Mouse (Mus musculus): ENCODE data around the gene Zfp53. TPM values are rescaled to one million over a fixed set of nuclear protein-coding genes. Genes with fewer than 3 reads are reported as not detected.
A peak's percentile ranks its signal among the peaks of the same experiment; 100 is the strongest.
"Not testable (repeated sequence)": the region's sequence is repeated elsewhere in the genome, so short reads cannot be mapped to it uniquely, and the experiment has no call there.

Gene Zfp53
- total and polyA plus RNA-seq, 2 experiments from 2014 or later = 0.92 to 4.0 TPM

GRCm38 (mm10) chr17:21472653-21473307, 16.0 kb upstream of the Zfp53 start:
- TF ChIP-seq CTCF (IDR thresholded peaks at IDR 0.05; ENCODE audit: low read depth) (no peak), EP300 (IDR thresholded peaks at IDR 0.05; ENCODE audit: low read depth) (no peak)
- no peak overlapping the region for H3K27ac ChIP-seq (ENCODE audit: low read depth)
- ATAC-seq (ENCODE audit: insufficient read depth, low read depth) (no peak), DNase-seq (ENCODE audit: low spot score) (no peak)
- no peaks in the 10 kb centered on the region for H3K9me3 ChIP-seq (replicated peaks; ENCODE audit: control insufficient read depth, low read length)
- H3K4me1 ChIP-seq (ENCODE audit: control insufficient read depth, insufficient read depth) = no peaks in the 10 kb centered on the region; the same call in 1 of the 2 replicates
- no peak overlapping the region for H3K4me2 ChIP-seq (ENCODE audit: low read depth, low read length)
- no peaks in the 10 kb centered on the region for H3K36me3 ChIP-seq (replicated peaks; ENCODE audit: control insufficient read depth, insufficient read depth, low read length)
- no peak overlapping the region for H3K9ac ChIP-seq (replicated peaks; ENCODE audit: low read depth, low read length)
- H3K4me3 ChIP-seq (ENCODE audit: low read depth, low read length) = no peak overlapping the region
- H3K27me3 ChIP-seq (ENCODE audit: control insufficient read depth, insufficient read depth, low read length) = no peaks in the 10 kb centered on the region
- WGBS = 53% methylated on average over 2 of the region's 2 CpGs

- Histone ChIP-seq H3K27me3 (ENCODE audit: control insufficient read depth, insufficient read depth, low read length) (no peaks in the 10 kb centered on the region), H3K9me3 (replicated peaks; ENCODE audit: control insufficient read depth, low read length) (no peaks in the 10 kb centered on the region), H3K4me2 (ENCODE audit: low read depth, low read length) (no peak overlapping the region; the same call in 1 of the 2 replicates), H3K9ac (replicated peaks; ENCODE audit: low read depth, low read length) (no peak overlapping the region), H3K36me3 (replicated peaks; ENCODE audit: control insufficient read depth, insufficient read depth, low read length) (no peaks in the 10 kb centered on the region), H3K27ac (ENCODE audit: low read depth) (no peak overlapping the region), H3K4me3 (ENCODE audit: low read depth, low read length) (no peak overlapping the region), H3K4me1 (ENCODE audit: control insufficient read depth, insufficient read depth) (no peaks in the 10 kb centered on the region; the same call in 1 of the 2 replicates)
- peak; percentile 43 for DNase-seq (ENCODE audit: low spot score)
- 31% methylated on average over 14 of the region's 14 CpGs for WGBS
- TF ChIP-seq CTCF (IDR thresholded peaks at IDR 0.05; ENCODE audit: low read depth) = no peak
- TF ChIP-seq EP300 (IDR thresholded peaks at IDR 0.05; ENCODE audit: low read depth) = no peak
- ATAC-seq (ENCODE audit: insufficient read depth, low read depth) = peak; percentile 53; the same call in 1 of the 2 replicates
Observed at GRCm38 (mm10) chr17:21473362-21474190, 15.2 kb upstream of the Zfp53 start.

GRCm38 (mm10) chr17:21474729-21475128, 14.1 kb upstream of the Zfp53 start:
- H3K4me2 ChIP-seq (ENCODE audit: low read depth, low read length) = peak overlapping the region; percentile 37; the same call in 1 of the 2 replicates

GRCm38 (mm10) chr17:21475290-21475689, 13.5 kb upstream of the Zfp53 start:
- ATAC-seq (ENCODE audit: insufficient read depth, low read depth); H3K9ac ChIP-seq (replicated peaks; ENCODE audit: low read depth, low read length); H3K36me3 ChIP-seq (replicated peaks; ENCODE audit: control insufficient read depth, insufficient read depth, low read length); H3K4me3 ChIP-seq (ENCODE audit: low read depth, low read length); DNase-seq (ENCODE audit: low spot score); H3K27me3 ChIP-seq (ENCODE audit: control insufficient read depth, insufficient read depth, low read length); H3K4me1 ChIP-seq (ENCODE audit: control insufficient read depth, insufficient read depth); H3K9me3 ChIP-seq (replicated peaks; ENCODE audit: control insufficient read depth, low read length); H3K4me2 ChIP-seq (ENCODE audit: low read depth, low read length); H3K27ac ChIP-seq (ENCODE audit: low read depth): not testable (repeated sequence)
- 72% methylated on average over 1 of the region's 1 CpGs for WGBS

More at GRCm38 (mm10) chr17:21474729-21475128, 14.1 kb upstream of the Zfp53 start:
- Histone ChIP-seq H3K27ac (ENCODE audit: low read depth) (0 out of 2 replicates have a peak overlapping the region, but pooled peaks have one; percentile 48), H3K4me3 (ENCODE audit: low read depth, low read length) (peak overlapping the region; percentile 19; the same call in 1 of the 2 replicates)
- ATAC-seq (ENCODE audit: insufficient read depth, low read depth); H3K36me3 ChIP-seq (replicated peaks; ENCODE audit: control insufficient read depth, insufficient read depth, low read length); H3K4me1 ChIP-seq (ENCODE audit: control insufficient read depth, insufficient read depth); DNase-seq (ENCODE audit: low spot score); H3K27me3 ChIP-seq (ENCODE audit: control insufficient read depth, insufficient read depth, low read length); H3K9ac ChIP-seq (replicated peaks; ENCODE audit: low read depth, low read length); H3K9me3 ChIP-seq (replicated peaks; ENCODE audit: control insufficient read depth, low read length): not testable (repeated sequence)
- 0% methylated on average over 7 of the region's 10 CpGs for WGBS

GRCm38 (mm10) chr17:21476351-21476750, 12.4 kb upstream of the Zfp53 start:
- H3K9ac ChIP-seq (replicated peaks; ENCODE audit: low read depth, low read length); H3K27me3 ChIP-seq (ENCODE audit: control insufficient read depth, insufficient read depth, low read length); ATAC-seq (ENCODE audit: insufficient read depth, low read depth); H3K4me1 ChIP-seq (ENCODE audit: control insufficient read depth, insufficient read depth); H3K4me2 ChIP-seq (ENCODE audit: low read depth, low read length); DNase-seq (ENCODE audit: low spot score); H3K4me3 ChIP-seq (ENCODE audit: low read depth, low read length); H3K36me3 ChIP-seq (replicated peaks; ENCODE audit: control insufficient read depth, insufficient read depth, low read length); H3K27ac ChIP-seq (ENCODE audit: low read depth); H3K9me3 ChIP-seq (replicated peaks; ENCODE audit: control insufficient read depth, low read length): not testable (repeated sequence)
- WGBS = 59% methylated on average over 4 of the region's 9 CpGs

GRCm38 (mm10) chr17:21478103-21478777, 10.6 kb upstream of the Zfp53 start:
- not testable (repeated sequence) for H3K4me3 ChIP-seq (ENCODE audit: low read depth, low read length); H3K4me2 ChIP-seq (ENCODE audit: low read depth, low read length); H3K27me3 ChIP-seq (ENCODE audit: control insufficient read depth, insufficient read depth, low read length); ATAC-seq (ENCODE audit: insufficient read depth, low read depth); H3K9ac ChIP-seq (replicated peaks; ENCODE audit: low read depth, low read length); H3K9me3 ChIP-seq (replicated peaks; ENCODE audit: control insufficient read depth, low read length); H3K36me3 ChIP-seq (replicated peaks; ENCODE audit: control insufficient read depth, insufficient read depth, low read length); DNase-seq (ENCODE audit: low spot score); H3K4me1 ChIP-seq (ENCODE audit: control insufficient read depth, insufficient read depth)
- 84% methylated on average over 9 of the region's 10 CpGs for WGBS
- H3K27ac ChIP-seq (ENCODE audit: low read depth) = 0 out of 2 replicates have a peak overlapping the region, but pooled peaks have one; percentile 0

Data from heart, postnatal 0 days (tissue).